Mouse (Mus musculus) heart, postnatal 36 days (tissue): Measurements from ENCODE around the gene Taar7e. TPM values are rescaled to one million over a fixed set of nuclear protein-coding genes. Genes with fewer than 3 reads are reported as not detected.

Experiments
- total RNA-seq, 2 experiments: library from RNA; stranded (reverse); gene quantifications; 2 replicates each; pipeline ENCODE4 v1.2.3; 2021

The Taar7e gene
- total RNA-seq, 2 experiments from 2014 or later = not detected

Other genes with a start within 250 kb of the Taar7e start
- gene Slc18b1, start 240.6 kb upstream of the Taar7e start, total RNA-seq = 1 to 10 TPM; 6.3 to 8.0 TPM
- gene Vnn3, start 186.2 kb upstream of the Taar7e start, total RNA-seq = under 1 TPM in 1 of 2 experiments, not detected in 1; 0.28 TPM
- under 1 TPM; 0.51 to 0.83 TPM for gene Vnn1, start 142.9 kb upstream of the Taar7e start, total RNA-seq
- gene Taar1, start 117.3 kb upstream of the Taar7e start, total RNA-seq = not detected
- gene Taar2, start 99.0 kb upstream of the Taar7e start, total RNA-seq = not detected
- gene Taar3, start 88.1 kb upstream of the Taar7e start, total RNA-seq = not detected
- not detected for gene Taar4, start 77.1 kb upstream of the Taar7e start, total RNA-seq
- not detected for gene Taar5, start 66.9 kb upstream of the Taar7e start, total RNA-seq
- gene Taar6, start 52.0 kb upstream of the Taar7e start, total RNA-seq = not detected
- gene Taar7a, start 44.1 kb upstream of the Taar7e start, total RNA-seq = not detected
- gene Taar7b, start 37.7 kb upstream of the Taar7e start, total RNA-seq = not detected
- not detected for gene Taar7d, start 10.4 kb upstream of the Taar7e start, total RNA-seq
- gene Taar7f, start 11.9 kb downstream of the Taar7e start, total RNA-seq = not detected
- gene Taar8a, start 38.9 kb downstream of the Taar7e start, total RNA-seq = not detected
- not detected for gene Taar8b, start 54.7 kb downstream of the Taar7e start, total RNA-seq
- not detected for gene Taar8c, start 64.3 kb downstream of the Taar7e start, total RNA-seq
- not detected for gene Taar9, start 71.9 kb downstream of the Taar7e start, total RNA-seq
- gene Stx7, start 111.7 kb downstream of the Taar7e start, total RNA-seq = 10 to 100 TPM; 41.6 to 46.6 TPM
- gene Moxd1, start 185.9 kb downstream of the Taar7e start, total RNA-seq = under 1 TPM; 0.11 to 0.30 TPM